In genomic region chr19:56821040-56821797, GRCm38 (mm10) we compare ENCODE assay signal across 8 mouse cellular contexts. TPM values are rescaled to one million over a fixed set of nuclear protein-coding genes. Genes with fewer than 3 reads are reported as not detected.
DNase-seq lines count a peak whose midpoint lies in the region; ATAC-seq and TF ChIP-seq lines count a peak whose summit lies in the region.

No protein-coding gene starts in this region.

- no peak overlapping the region for H3K27ac ChIP-seq in liver, adult 2 months (replicated peaks; ENCODE audit: insufficient read depth, low read depth, low read length)
- H3K27ac ChIP-seq in hindbrain, embryonic 12.5 days = peak overlapping the region; percentile 86
- peak overlapping the region; percentile 88 for H3K27ac ChIP-seq in midbrain, embryonic 13.5 days

- 15% methylated on average over 22 of the region's 22 CpGs for WGBS in liver, adult 2 months
- WGBS in hindbrain, embryonic 12.5 days = 8% methylated on average over 22 of the region's 22 CpGs
- WGBS in midbrain, embryonic 13.5 days = 5% methylated on average over 22 of the region's 22 CpGs

- H3K4me2 ChIP-seq in hindbrain, embryonic 12.5 days (replicated peaks) = peak overlapping the region; percentile 83
- peak overlapping the region; percentile 66 for H3K4me2 ChIP-seq in midbrain, embryonic 13.5 days (replicated peaks)

- TF ChIP-seq CTCF in liver, adult 2 months (IDR thresholded peaks at IDR 0.05; ENCODE audit: low read depth, low read length) = no peak

- peak overlapping the region; percentile 94 for H3K9ac ChIP-seq in liver, adult 2 months (ENCODE audit: low read depth, low read length)
- peak overlapping the region; percentile 95 for H3K9ac ChIP-seq in hindbrain, embryonic 12.5 days
- peak overlapping the region; percentile 89 for H3K9ac ChIP-seq in midbrain, embryonic 13.5 days (replicated peaks)

- no peaks in the 10 kb centered on the region for H3K9me3 ChIP-seq in hindbrain, embryonic 12.5 days (replicated peaks)
- no peaks in the 10 kb centered on the region for H3K9me3 ChIP-seq in midbrain, embryonic 13.5 days

- no peaks in the 10 kb centered on the region for H3K36me3 ChIP-seq in liver, adult 2 months (ENCODE audit: control insufficient read depth, insufficient read depth, low read length)
- no peaks in the 10 kb centered on the region for H3K36me3 ChIP-seq in hindbrain, embryonic 12.5 days
- no peaks in the 10 kb centered on the region for H3K36me3 ChIP-seq in midbrain, embryonic 13.5 days

- peaks cover 6% of the 10 kb centered on the region; the same call in 1 of the 2 replicates for H3K4me1 ChIP-seq in liver, adult 2 months (ENCODE audit: control insufficient read depth, insufficient read depth, low read length)
- peaks cover 37% of the 10 kb centered on the region for H3K4me1 ChIP-seq in hindbrain, embryonic 12.5 days
- peaks cover 45% of the 10 kb centered on the region for H3K4me1 ChIP-seq in midbrain, embryonic 13.5 days (replicated peaks)

- H3K27me3 ChIP-seq in liver, adult 2 months (ENCODE audit: control insufficient read depth, insufficient read depth, low read length) = peaks cover 4% of the 10 kb centered on the region; the same call in 1 of the 2 replicates
- no peaks in the 10 kb centered on the region; the same call in 1 of the 2 replicates for H3K27me3 ChIP-seq in hindbrain, embryonic 12.5 days
- H3K27me3 ChIP-seq in midbrain, embryonic 13.5 days = peaks cover 17% of the 10 kb centered on the region; the same call in 1 of the 2 replicates

- peaks cover 8% of the 10 kb centered on the region; the same call in 1 of the 2 replicates for H3K79me2 ChIP-seq in liver, adult 2 months (ENCODE audit: control insufficient read depth, insufficient read depth, low read length)

- TF ChIP-seq POLR2A in liver, adult 2 months (IDR thresholded peaks at IDR 0.05; ENCODE audit: extremely low read depth, insufficient read depth, low read length) = no peak

- peak; percentile 14 for ATAC-seq in activated CD4-positive, CD25-positive, alpha-beta regulatory T cell, adult 4 months
- no peak for ATAC-seq in hindbrain, embryonic 12.5 days (ENCODE audit: low FRiP score)
- no peak for ATAC-seq in midbrain, embryonic 13.5 days

- DNase-seq in liver, adult 2 months (ENCODE audit: extremely low read depth, low read depth, low spot score) = peak; percentile 12
- no peak for DNase-seq in liver
- DNase-seq in ovary, postnatal 10 days (ENCODE audit: low spot score) = no peak
- DNase-seq in right cerebral cortex, postnatal 10 days (ENCODE audit: low spot score in 2 of 2) = no peak
- no peak for DNase-seq in spleen, postnatal 36 days (ENCODE audit: low spot score in 2 of 2)

- peak overlapping the region; percentile 93 for H3K4me3 ChIP-seq in liver, adult 2 months (ENCODE audit: insufficient read depth, low read depth, low read length)
- peak overlapping the region; percentile 69 for H3K4me3 ChIP-seq in hindbrain, embryonic 12.5 days
- peak overlapping the region; percentile 84 for H3K4me3 ChIP-seq in midbrain, embryonic 13.5 days (replicated peaks)

RNA-seq across cellular contexts. Expression of gene Ccdc186, which starts 0.8 kb away (rescaled TPM):
- 5.9 and 7.9 TPM in 2 replicates for total RNA-seq in liver, adult 2 months (2014; rRNA removed)
- polyA plus RNA-seq in liver, adult 2 months (2012; rRNA removed) = 0.95 and 1.6 TPM in 2 replicates
- 10 to 100 TPM in 1 of 2 experiments, 1 to 10 TPM in 1; 9.0 to 10.4 TPM for polyA plus RNA-seq in activated CD4-positive, CD25-positive, alpha-beta regulatory T cell, adult 4 months (2017; shearing (Covaris generic))
- polyA plus RNA-seq in hindbrain, embryonic 12.5 days (2016; fragmentation: Nextera tagmentation; extraction: Ambion mirVana) = 30.2 and 34.0 TPM in 2 replicates
- 28.8 and 29.1 TPM in 2 replicates for polyA plus RNA-seq in midbrain, embryonic 13.5 days (2015; fragmentation: Nextera tagmentation; extraction: Ambion mirVana)

RNA-seq across cellular contexts. Expression of gene Tdrd1, which starts 4.8 kb away (rescaled TPM):
- not detected in 2 replicates for total RNA-seq in liver, adult 2 months (2014; rRNA removed)
- not detected in 2 replicates for polyA plus RNA-seq in liver, adult 2 months (2012; rRNA removed)
- polyA plus RNA-seq in activated CD4-positive, CD25-positive, alpha-beta regulatory T cell, adult 4 months (2017; shearing (Covaris generic)) = not detected
- polyA plus RNA-seq in hindbrain, embryonic 12.5 days (2016; fragmentation: Nextera tagmentation; extraction: Ambion mirVana) = 1.0 and 1.5 TPM in 2 replicates
- 0.42 and 0.62 TPM in 2 replicates for polyA plus RNA-seq in midbrain, embryonic 13.5 days (2015; fragmentation: Nextera tagmentation; extraction: Ambion mirVana)

RNA-seq across cellular contexts. Expression of gene Vwa2, which starts 52.8 kb away (rescaled TPM):
- total RNA-seq in liver, adult 2 months (2014; rRNA removed) = not detected in 2 replicates
- polyA plus RNA-seq in liver, adult 2 months (2012; rRNA removed) = not detected in 2 replicates
- not detected for polyA plus RNA-seq in activated CD4-positive, CD25-positive, alpha-beta regulatory T cell, adult 4 months (2017; shearing (Covaris generic))
- polyA plus RNA-seq in hindbrain, embryonic 12.5 days (2016; fragmentation: Nextera tagmentation; extraction: Ambion mirVana) = 2.0 and 3.0 TPM in 2 replicates
- polyA plus RNA-seq in midbrain, embryonic 13.5 days (2015; fragmentation: Nextera tagmentation; extraction: Ambion mirVana) = 0.26 and 0.36 TPM in 2 replicates
